Mouse (Mus musculus) thymus, adult 2 months (tissue): ENCODE data around the gene Mgll.

Experiments
- CTCF ChIP-seq: fragments of 200-500 bp; IDR thresholded peaks from 2 replicates; pipeline ENCODE4 v1.5.1; 2012; ENCODE audit warnings: mild to moderate bottlenecking, control low read depth, low read length, moderate library complexity, borderline replicate concordance; ENCODE audit not compliant: control insufficient read depth, poor library complexity, insufficient read depth; ENCODE audit errors: extremely low read depth
- POLR2A ChIP-seq: fragments of 200-500 bp; IDR thresholded peaks from 2 replicates; pipeline ENCODE4 v1.6.1; 2012; ENCODE audit warnings: mild to moderate bottlenecking, low read length, control low read depth, moderate library complexity; ENCODE audit not compliant: control insufficient read depth, poor library complexity, insufficient read depth; ENCODE audit errors: extremely low read depth

- TF ChIP-seq CTCF (no peak), POLR2A (no peak)
Measured at GRCm38 (mm10) chr6:88715378-88715781, 8.8 kb upstream of the Mgll start.
